Mouse (Mus musculus) cerebellum, adult 2 months (tissue): ENCODE measurements at regions not wholly inside any gene's neighbourhood (a gene's known extent, or its start where the extent isn't known, plus 50 kb on each side); places are given as distances from the start of the nearest gene placed in this dataset.

ENCODE experiments used
- CTCF ChIP-seq: fragments of 200-500 bp; IDR thresholded peaks from 2 replicates; pipeline ENCODE4 v1.5.1; 2011; ENCODE audit warnings: low read depth, mild to moderate bottlenecking, control low read depth, low read length, moderate library complexity, borderline replicate concordance; ENCODE audit not compliant: insufficient read depth
- POLR2A ChIP-seq: fragments of 200-500 bp; IDR thresholded peaks from 2 replicates; pipeline ENCODE4 v1.6.1; 2011; ENCODE audit warnings: low read length, control low read depth, borderline replicate concordance; ENCODE audit not compliant: insufficient read depth

DNA sequence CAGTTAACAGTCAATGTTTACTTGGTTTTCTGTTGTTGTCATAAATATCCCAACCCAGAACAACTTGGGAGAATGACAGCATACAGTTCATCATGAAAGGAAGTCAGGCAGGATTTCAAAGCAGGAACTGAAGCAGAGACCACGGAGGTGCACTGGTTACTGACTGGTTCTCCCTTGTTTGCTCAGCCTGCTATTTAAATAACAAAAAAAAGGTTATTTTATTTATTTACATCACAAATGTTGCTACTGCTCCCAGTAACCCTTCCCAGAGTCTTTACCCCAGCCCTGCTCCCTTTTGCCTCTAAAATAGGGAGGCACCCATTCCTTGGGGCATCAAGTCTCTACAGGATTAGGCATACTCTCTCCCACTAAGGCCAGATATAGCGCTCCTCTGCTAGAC, 461.8 kb upstream of the Slc8a1 start:
- TF ChIP-seq POLR2A (no peak), CTCF (no peak)
